Comparison of ENCODE assay signal across 9 mouse cellular contexts in the genomic region with DNA sequence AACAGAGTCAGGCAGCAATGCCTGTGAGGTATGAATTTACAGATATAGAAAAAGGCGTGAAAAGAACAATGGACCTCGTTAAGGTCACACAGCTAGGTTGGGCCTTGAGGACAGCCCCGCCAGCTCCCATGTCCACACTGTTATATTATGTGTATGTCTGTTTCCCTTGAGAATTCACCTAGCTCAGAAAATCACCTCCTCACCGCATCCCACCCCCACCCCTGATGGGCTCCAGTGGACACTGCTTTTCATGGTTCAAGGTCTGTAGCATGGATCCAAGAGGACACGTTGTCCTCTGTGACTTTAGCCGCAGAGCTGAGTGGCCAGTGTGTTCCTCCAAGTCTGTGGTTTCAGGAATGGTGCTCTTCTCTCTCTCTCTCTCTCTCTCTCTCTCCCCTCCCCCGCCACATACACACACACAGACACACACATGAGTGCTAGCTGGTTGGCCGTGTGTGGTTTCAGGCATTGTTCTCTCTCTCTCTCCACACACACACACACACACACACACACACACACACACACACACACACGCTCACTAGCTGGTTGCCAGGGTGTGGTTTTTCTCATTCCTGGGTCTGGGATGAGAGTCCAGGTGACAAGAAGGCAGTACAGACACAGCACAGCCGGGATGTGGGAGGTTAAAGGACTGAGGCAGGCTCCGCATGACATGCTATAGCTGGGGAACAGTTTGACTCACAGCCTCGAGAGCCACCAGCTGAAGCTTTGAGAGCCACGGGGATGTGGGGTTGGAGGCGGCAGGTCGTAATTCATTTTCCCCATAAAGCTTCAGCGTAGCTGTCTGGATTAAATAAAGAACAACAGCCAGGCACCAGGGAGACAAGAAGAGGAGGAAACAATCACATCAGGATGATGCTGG.
DNase-seq lines count a peak whose midpoint lies in the region; ATAC-seq lines count a peak whose summit lies in the region.
"Had no signal": no experiment of that assay in that cellular context is flagged by ENCODE, and none has a peak within 500 bp of the region (broad histone marks: within the 10 kb centered on the region; RNA-seq: fewer than 3 reads in every experiment).

No protein-coding gene starts in this region.

- peak overlapping the region; percentile 74 for H3K27ac ChIP-seq in embryonic facial prominence, embryonic 13.5 days
- peak overlapping the region; percentile 31; the same call in 1 of the 2 replicates for H3K27ac ChIP-seq in intestine, embryonic 16.5 days (ENCODE audit: low read length)
- H3K27ac ChIP-seq in neural tube, embryonic 15.5 days (replicated peaks), result peak overlapping the region; percentile 72

- 0 out of 2 replicates have a peak overlapping the region, but pooled peaks have one; percentile 46 for H3K9ac ChIP-seq in embryonic facial prominence, embryonic 13.5 days
- H3K9ac ChIP-seq in intestine, embryonic 16.5 days (ENCODE audit: low read depth, low read length), result no peak overlapping the region
- H3K9ac ChIP-seq in neural tube, embryonic 15.5 days (replicated peaks), result 0 out of 2 replicates have a peak overlapping the region, but pooled peaks have one; percentile 15

- H3K4me3 ChIP-seq in embryonic facial prominence, embryonic 13.5 days, result no peak overlapping the region
- no peak overlapping the region for H3K4me3 ChIP-seq in intestine, embryonic 16.5 days (ENCODE audit: low read length)
- H3K4me3 ChIP-seq in neural tube, embryonic 15.5 days (replicated peaks), result no peak overlapping the region

- no peaks in the 10 kb centered on the region for H3K27me3 ChIP-seq in embryonic facial prominence, embryonic 13.5 days
- H3K27me3 ChIP-seq in intestine, embryonic 16.5 days (replicated peaks; ENCODE audit: control insufficient read depth, insufficient read depth, low read length), result no peaks in the 10 kb centered on the region
- H3K27me3 ChIP-seq in neural tube, embryonic 15.5 days (replicated peaks), result no peaks in the 10 kb centered on the region

- peak overlapping the region; percentile 50 for H3K4me2 ChIP-seq in embryonic facial prominence, embryonic 13.5 days
- no peak overlapping the region for H3K4me2 ChIP-seq in intestine, embryonic 16.5 days (ENCODE audit: low read depth, low read length)
- H3K4me2 ChIP-seq in neural tube, embryonic 15.5 days, result peak overlapping the region; percentile 17; the same call in 1 of the 2 replicates

- peaks cover 49% of the 10 kb centered on the region for H3K4me1 ChIP-seq in embryonic facial prominence, embryonic 13.5 days
- peaks cover 33% of the 10 kb centered on the region for H3K4me1 ChIP-seq in intestine, embryonic 16.5 days (ENCODE audit: control insufficient read depth, insufficient read depth, low read length)
- peaks cover 43% of the 10 kb centered on the region for H3K4me1 ChIP-seq in neural tube, embryonic 15.5 days

- WGBS in embryonic facial prominence, embryonic 13.5 days, result 43% methylated on average over 16 of the region's 16 CpGs
- 44% methylated on average over 16 of the region's 16 CpGs for WGBS in intestine, embryonic 16.5 days
- 32% methylated on average over 16 of the region's 16 CpGs for WGBS in neural tube, embryonic 15.5 days

- no peaks in the 10 kb centered on the region for H3K9me3 ChIP-seq in embryonic facial prominence, embryonic 13.5 days
- no peaks in the 10 kb centered on the region for H3K9me3 ChIP-seq in intestine, embryonic 16.5 days (ENCODE audit: control insufficient read depth, low read length)
- no peaks in the 10 kb centered on the region for H3K9me3 ChIP-seq in neural tube, embryonic 15.5 days (replicated peaks)

- DNase-seq in kidney, postnatal 4 days, result peak; percentile 37 to 52
- DNase-seq in kidney, postnatal 14 days, result no peak
- no peak for DNase-seq in spleen, postnatal 14 days (ENCODE audit: low spot score in 2 of 2)
- DNase-seq in urinary bladder, postnatal 4 days (ENCODE audit: low spot score in 2 of 2), result no peak
- DNase-seq: cerebellum, adult 18-20 months had no signal

- 0 out of 2 replicates have a peak, but pooled peaks cover 2% of the 10 kb centered on the region for H3K36me3 ChIP-seq in embryonic facial prominence, embryonic 13.5 days
- no peaks in the 10 kb centered on the region for H3K36me3 ChIP-seq in intestine, embryonic 16.5 days (ENCODE audit: control insufficient read depth, insufficient read depth, low read length)
- H3K36me3 ChIP-seq in neural tube, embryonic 15.5 days, result no peaks in the 10 kb centered on the region

- ATAC-seq in embryonic facial prominence, embryonic 13.5 days (ENCODE audit: insufficient number of reproducible peaks, insufficient read depth, low FRiP score, low TSS enrichment, low read depth), result no peak
- ATAC-seq in intestine, embryonic 16.5 days, result peak; percentile 49
- peak; percentile 28; the same call in 1 of the 2 replicates for ATAC-seq in neural tube, embryonic 15.5 days (ENCODE audit: low FRiP score)
- no peak for ATAC-seq in megakaryocyte-erythroid progenitor cell, adult 5-6 weeks (replicated peaks; ENCODE audit: low FRiP score, low TSS enrichment, poor library complexity, severe bottlenecking)

Comparison
In these comparisons a context has a peak if more than half of its experiments do, and no peak if none do; other contexts are left out.
1. DNase-seq: peak in kidney, postnatal 4 days (2 of 2); none in kidney, postnatal 14 days (single experiment), spleen, postnatal 14 days (0 of 2) and urinary bladder, postnatal 4 days (0 of 2).
2. ATAC-seq: peak in intestine, embryonic 16.5 days (single experiment) and neural tube, embryonic 15.5 days (single experiment); none in embryonic facial prominence, embryonic 13.5 days (single experiment) and megakaryocyte-erythroid progenitor cell, adult 5-6 weeks (single experiment).
3. Peak in every context shown above with its lines, with median percentiles within 50 percentile points of each other: H3K27ac ChIP-seq.